Mouse (Mus musculus) erythroblast, embryonic 14.5 days (primary cell): ENCODE measurements around the gene Gm10282.

ENCODE experiments used
- GATA1 ChIP-seq: IDR thresholded peaks from 2 replicates; pipeline ENCODE4 v1.6.1; 2012; ENCODE audit warnings: low read length, inconsistent platforms, mixed read lengths
- TAL1 ChIP-seq: IDR thresholded peaks from 3 replicates; pipeline ENCODE4 v1.6.1; 2012; ENCODE audit warnings: low read length, inconsistent platforms, mixed read lengths

DNA sequence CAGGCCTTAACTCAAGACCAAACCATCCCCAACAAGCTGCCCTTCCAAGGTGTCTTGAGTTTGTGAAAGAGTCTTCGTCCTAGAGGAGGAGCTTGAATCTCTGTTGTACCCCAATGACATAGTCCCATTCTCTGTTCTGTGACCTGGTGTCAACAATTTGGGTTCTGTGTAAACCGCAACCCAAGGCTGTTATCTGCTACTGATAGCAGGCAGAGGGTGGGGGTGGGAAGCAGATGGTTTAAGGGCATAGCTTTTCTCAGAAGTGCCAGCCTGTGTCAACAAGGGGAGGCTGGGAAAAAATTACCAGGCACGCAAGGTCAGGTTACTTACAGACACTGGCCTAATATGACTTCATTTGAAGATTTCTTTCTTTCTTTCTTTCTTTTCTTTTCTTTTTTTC, 27.8 kb downstream of the Gm10282 start:
- TF ChIP-seq GATA1 (no peak), TAL1 (no peak)
